Mouse (Mus musculus) hindbrain, embryonic 10.5 days (tissue): Measurements from ENCODE around the gene Parp12. TPM values are rescaled to one million over a fixed set of nuclear protein-coding genes. Genes with fewer than 3 reads are reported as not detected.

ENCODE experiments used
- DNase-seq: peaks from one replicate; pipeline ENCODE4 v3.0.0-alpha.2; 2017; ENCODE audit warnings: low spot score
- H3K27ac ChIP-seq: fragments of 300-500 bp; sonication (generic); 2 replicates; pipeline ENCODE4 v1.5.1; 2016; ENCODE audit warnings: mild to moderate bottlenecking, moderate library complexity
- H3K27me3 ChIP-seq: fragments of 300-500 bp; sonication (generic); 2 replicates; pipeline ENCODE4 v1.6.1; 2016; ENCODE audit warnings: mild to moderate bottlenecking; ENCODE audit not compliant: poor library complexity, insufficient read depth, severe bottlenecking
- H3K36me3 ChIP-seq: fragments of 300-500 bp; sonication (generic); 2 replicates; pipeline ENCODE4 v1.6.1; 2016; ENCODE audit warnings: mild to moderate bottlenecking, moderate library complexity
- H3K4me1 ChIP-seq: fragments of 300-500 bp; sonication (generic); replicated peaks from 2 replicates; pipeline ENCODE4 v1.6.1; 2016; ENCODE audit warnings: mild to moderate bottlenecking
- H3K4me3 ChIP-seq: fragments of 300-500 bp; sonication (generic); 2 replicates; pipeline ENCODE4 v1.5.1; 2016; ENCODE audit warnings: mild to moderate bottlenecking, moderate library complexity
- H3K9me3 ChIP-seq: fragments of 300-500 bp; sonication (generic); 2 replicates; pipeline ENCODE4 v1.6.1; 2016; ENCODE audit warnings: mild to moderate bottlenecking, moderate library complexity
- WGBS: fragments of 180-500 bp; shearing (Covaris S2); methylation state at CpG from one replicate; pipeline ENCODE4 v1.1.7; 2016; 5-methylcytosine and 5-hydroxymethylcytosine counted together
- polyA plus RNA-seq: library from polyadenylated mRNA; unstranded; fragments of >200 nt; fragmentation: Nextera tagmentation; extraction: Ambion mirVana; gene quantifications from 2 replicates; pipeline ENCODE4 v1.2.1, GENCODE M21; 2016

Parp12 gene
- polyA plus RNA-seq, 1 experiment from 2014 or later, result 2.1 TPM

- 86% methylated on average over 4 of the region's 4 CpGs for WGBS
- H3K27me3 ChIP-seq, result no peaks in the 10 kb centered on the region
- H3K4me1 ChIP-seq, result no peaks in the 10 kb centered on the region
- H3K9me3 ChIP-seq, result no peaks in the 10 kb centered on the region
- H3K36me3 ChIP-seq, result no peaks in the 10 kb centered on the region
- no peak for DNase-seq
- H3K27ac ChIP-seq, result no peak overlapping the region
- H3K4me3 ChIP-seq, result no peak overlapping the region
Observed at GRCm38 (mm10) chr6:39104631-39105030, 13.5 kb downstream of the Parp12 start.

DNA sequence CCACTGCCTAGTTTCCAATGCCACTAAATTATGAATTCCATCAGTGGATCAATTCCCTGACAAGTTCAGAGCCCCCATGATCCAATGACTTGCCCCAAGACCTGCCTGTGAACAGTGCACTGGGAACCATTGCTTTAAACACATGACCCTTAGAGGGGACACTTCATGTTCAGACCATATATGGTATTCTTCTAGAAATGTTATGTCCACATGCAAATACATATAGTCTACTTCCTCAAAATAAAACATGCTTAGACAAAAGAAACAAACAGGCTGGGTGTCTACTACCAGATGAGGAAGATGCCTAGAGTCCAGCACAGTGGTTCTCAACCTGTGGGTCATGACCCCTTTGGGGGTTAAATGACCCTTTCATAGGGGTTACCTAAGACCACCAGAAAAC lies 41.7 kb downstream of the Parp12 start:
- Histone ChIP-seq H3K27me3 (no peaks in the 10 kb centered on the region), H3K27ac (no peak overlapping the region), H3K4me1 (peaks cover 10% of the 10 kb centered on the region), H3K36me3 (no peaks in the 10 kb centered on the region), H3K4me3 (no peak overlapping the region), H3K9me3 (no peaks in the 10 kb centered on the region)
- no peak for DNase-seq

GRCm38 (mm10) chr6:39074186-39074585 lies 44.0 kb downstream of the Parp12 start:
- Histone ChIP-seq H3K36me3 (no peaks in the 10 kb centered on the region), H3K27me3 (no peaks in the 10 kb centered on the region), H3K27ac (no peak overlapping the region), H3K9me3 (no peaks in the 10 kb centered on the region), H3K4me1 (peaks cover 10% of the 10 kb centered on the region), H3K4me3 (no peak overlapping the region)
- no peak for DNase-seq

DNA sequence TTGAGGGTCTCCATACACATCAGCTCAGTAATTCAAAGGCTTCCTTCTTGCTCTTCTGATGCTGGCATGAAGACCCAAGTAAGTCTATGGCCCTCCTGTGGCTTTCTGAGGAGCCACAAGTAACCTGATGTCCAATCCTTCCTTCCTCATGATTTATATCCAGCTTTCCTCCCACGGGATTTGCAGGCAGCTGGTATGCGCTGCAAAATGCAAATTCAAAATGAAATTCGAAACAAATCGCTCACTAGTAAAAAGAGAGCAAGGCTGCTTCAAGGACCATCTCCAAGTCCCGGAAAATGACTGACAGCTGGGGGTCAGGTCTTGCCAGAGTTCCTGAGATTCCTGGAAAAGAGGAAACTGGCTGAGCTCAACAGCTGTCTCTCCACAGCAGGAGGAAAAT lies 45.5 kb downstream of the Parp12 start:
- no peaks in the 10 kb centered on the region for H3K36me3 ChIP-seq
- H3K4me3 ChIP-seq, result no peak overlapping the region
- H3K9me3 ChIP-seq, result no peaks in the 10 kb centered on the region
- H3K4me1 ChIP-seq, result peaks cover 10% of the 10 kb centered on the region
- 69% methylated on average over 5 of the region's 5 CpGs for WGBS
- no peaks in the 10 kb centered on the region for H3K27me3 ChIP-seq
- no peak overlapping the region for H3K27ac ChIP-seq
- DNase-seq, result no peak

DNA sequence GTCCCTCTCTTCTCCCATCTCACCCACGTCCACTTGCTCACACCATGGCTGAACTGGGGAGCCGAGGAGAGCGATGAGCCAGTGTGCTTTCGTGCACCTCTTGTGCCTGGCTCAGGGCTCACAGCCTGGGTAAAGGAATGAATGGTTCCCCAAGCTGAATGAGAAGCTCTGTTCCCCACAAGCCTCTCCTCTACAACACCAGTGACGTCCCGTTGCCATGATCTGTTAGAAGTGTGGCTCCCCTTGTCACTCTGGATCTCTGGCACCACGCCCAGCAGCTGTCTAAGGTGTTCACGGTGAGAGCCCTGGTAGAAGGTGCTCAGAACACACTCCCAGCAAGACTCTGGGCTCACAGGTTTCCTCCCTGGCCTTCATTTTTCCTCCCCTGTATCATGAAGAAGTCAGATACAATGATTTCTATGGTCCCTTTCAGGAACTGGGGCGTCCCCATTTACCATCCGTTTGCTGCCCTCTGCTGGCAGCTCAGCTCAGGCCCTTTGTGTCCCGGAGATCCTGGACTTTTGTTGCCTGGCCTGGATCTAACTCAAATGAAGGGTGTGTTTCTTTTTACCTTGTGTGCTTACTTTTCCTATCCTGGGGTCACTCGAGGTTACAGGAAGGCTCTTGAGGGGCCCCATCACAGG lies 51.1 kb downstream of the Parp12 start:
- DNase-seq, result peak; percentile 81
- WGBS, result 52% methylated on average over 12 of the region's 12 CpGs
- Histone ChIP-seq H3K27me3 (no peaks in the 10 kb centered on the region), H3K36me3 (no peaks in the 10 kb centered on the region), H3K4me3 (no peak overlapping the region), H3K9me3 (no peaks in the 10 kb centered on the region), H3K27ac (peak overlapping the region; percentile 71; the same call in 1 of the 2 replicates), H3K4me1 (peaks cover 5% of the 10 kb centered on the region; the same call in 1 of the 2 replicates)

DNA sequence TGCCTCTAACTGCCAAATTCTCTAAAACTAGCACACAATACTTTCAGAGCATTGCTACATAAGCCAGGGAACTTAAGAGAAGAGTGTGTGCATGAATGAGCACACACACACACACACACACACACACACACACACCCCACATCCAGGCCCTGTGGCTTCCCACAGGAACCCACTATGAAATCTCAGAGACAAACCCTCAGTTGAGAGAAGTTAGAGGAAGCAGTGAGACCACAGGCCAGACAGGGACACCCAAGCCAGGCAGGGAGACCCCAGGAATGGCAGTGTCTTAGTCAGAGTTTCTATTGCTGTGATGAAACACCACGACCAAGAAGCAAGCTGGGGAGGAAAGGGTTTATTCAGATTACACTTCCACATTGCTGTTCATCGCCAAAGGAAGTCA lies 54.6 kb downstream of the Parp12 start:
- WGBS, result 62% methylated on average over 2 of the region's 2 CpGs
- H3K4me3 ChIP-seq, result no peak overlapping the region
- H3K4me1 ChIP-seq, result peaks cover 17% of the 10 kb centered on the region
- no peaks in the 10 kb centered on the region for H3K27me3 ChIP-seq
- no peak overlapping the region for H3K27ac ChIP-seq
- no peaks in the 10 kb centered on the region for H3K36me3 ChIP-seq
- no peaks in the 10 kb centered on the region for H3K9me3 ChIP-seq
- DNase-seq, result no peak

GRCm38 (mm10) chr6:39061180-39061579 lies 57.0 kb downstream of the Parp12 start:
- peaks cover 12% of the 10 kb centered on the region for H3K4me1 ChIP-seq
- H3K27me3 ChIP-seq, result no peaks in the 10 kb centered on the region
- 59% methylated on average over 4 of the region's 4 CpGs for WGBS
- no peaks in the 10 kb centered on the region for H3K36me3 ChIP-seq
- no peak for DNase-seq
- no peak overlapping the region for H3K4me3 ChIP-seq
- H3K9me3 ChIP-seq, result no peaks in the 10 kb centered on the region
- H3K27ac ChIP-seq, result no peak overlapping the region; the same call in 1 of the 2 replicates

DNA sequence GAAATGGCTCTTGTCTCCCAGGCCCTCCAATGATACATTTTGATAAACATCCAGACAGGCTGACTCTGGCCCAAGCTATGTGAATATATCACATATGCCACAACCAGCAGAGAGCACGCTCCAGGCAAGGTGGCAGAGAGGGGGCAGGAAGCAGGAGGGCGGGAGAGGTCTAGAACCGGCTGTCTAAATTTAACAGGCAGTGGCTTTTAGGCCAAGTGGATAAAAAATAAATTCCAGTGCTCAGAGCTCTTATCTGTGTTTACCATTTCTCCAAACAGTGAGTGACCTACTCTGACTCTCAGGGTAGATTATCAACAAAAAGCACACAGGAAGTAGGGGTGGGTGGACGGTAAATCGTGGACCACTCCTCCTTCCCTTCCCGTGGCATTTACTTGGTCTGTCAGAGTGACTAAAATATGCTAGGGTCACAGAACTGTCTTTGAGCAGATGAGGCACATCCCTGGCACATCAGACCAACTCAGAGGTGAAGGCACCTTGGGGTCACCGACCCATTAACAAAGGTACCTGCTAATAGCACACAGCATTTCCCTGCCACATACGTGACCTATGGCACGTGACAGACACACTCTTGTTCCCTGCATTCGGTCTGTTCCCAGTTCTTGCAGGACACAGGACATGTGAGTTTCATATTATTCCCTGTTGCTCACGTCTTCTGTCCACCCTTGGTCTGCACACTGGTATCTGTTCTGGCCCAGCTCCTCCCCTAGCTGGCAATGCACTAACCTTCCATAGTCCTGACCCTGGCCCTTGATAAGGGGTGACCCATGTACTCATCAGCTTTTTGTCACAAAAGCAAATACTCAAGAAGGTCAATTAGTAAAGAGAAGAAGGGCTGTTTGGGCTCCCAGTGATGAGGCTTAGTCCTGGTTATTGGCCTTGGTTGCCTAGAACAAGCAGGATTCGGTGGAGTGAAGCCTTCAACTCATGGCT lies 58.3 kb downstream of the Parp12 start:
- Histone ChIP-seq H3K36me3 (no peaks in the 10 kb centered on the region), H3K27ac (no peak overlapping the region), H3K9me3 (no peaks in the 10 kb centered on the region), H3K4me3 (no peak overlapping the region), H3K4me1 (peaks cover 19% of the 10 kb centered on the region), H3K27me3 (no peaks in the 10 kb centered on the region)
- no peak for DNase-seq
- 87% methylated on average over 12 of the region's 12 CpGs for WGBS

- Histone ChIP-seq H3K27ac (no peak overlapping the region), H3K4me3 (no peak overlapping the region), H3K4me1 (peaks cover 21% of the 10 kb centered on the region), H3K9me3 (no peaks in the 10 kb centered on the region), H3K36me3 (no peaks in the 10 kb centered on the region), H3K27me3 (no peaks in the 10 kb centered on the region)
- DNase-seq, result no peak
- 83% methylated on average over 3 of the region's 3 CpGs for WGBS
Observed at GRCm38 (mm10) chr6:39058936-39059335, 59.2 kb downstream of the Parp12 start.

- peaks cover 21% of the 10 kb centered on the region for H3K4me1 ChIP-seq
- no peaks in the 10 kb centered on the region for H3K36me3 ChIP-seq
- no peaks in the 10 kb centered on the region for H3K9me3 ChIP-seq
- no peak overlapping the region for H3K27ac ChIP-seq
- H3K27me3 ChIP-seq, result no peaks in the 10 kb centered on the region
- WGBS, result 60% methylated on average over 3 of the region's 3 CpGs
- no peak overlapping the region for H3K4me3 ChIP-seq
- peak; percentile 29 for DNase-seq
Observed at GRCm38 (mm10) chr6:39058389-39058788, 59.8 kb downstream of the Parp12 start.

DNA sequence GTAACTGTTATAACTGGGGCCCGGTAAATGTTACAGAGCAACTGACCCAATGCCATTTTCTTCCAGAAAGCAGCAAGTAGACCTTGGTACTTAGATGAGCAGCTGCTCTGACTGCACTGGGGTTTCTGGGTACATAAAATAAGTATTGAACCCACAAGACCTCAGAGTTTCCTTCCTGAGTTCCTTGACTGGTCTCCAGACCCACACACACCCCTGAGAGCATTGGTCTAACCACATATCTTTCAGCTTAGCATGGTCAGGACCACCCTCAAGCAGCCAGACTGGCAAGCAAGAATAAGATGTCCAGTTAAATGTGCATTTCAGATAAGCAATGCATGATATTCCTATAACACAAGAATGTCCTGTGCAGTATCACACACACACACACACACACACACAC lies 61.0 kb downstream of the Parp12 start:
- Histone ChIP-seq H3K4me3 (no peak overlapping the region), H3K27ac (no peak overlapping the region), H3K27me3 (no peaks in the 10 kb centered on the region), H3K4me1 (peaks cover 21% of the 10 kb centered on the region), H3K36me3 (no peaks in the 10 kb centered on the region), H3K9me3 (no peaks in the 10 kb centered on the region)
- DNase-seq, result no peak
- 89% methylated on average over 1 of the region's 1 CpGs for WGBS

- Histone ChIP-seq H3K36me3 (no peaks in the 10 kb centered on the region), H3K4me3 (no peak overlapping the region), H3K4me1 (peaks cover 14% of the 10 kb centered on the region), H3K27me3 (no peaks in the 10 kb centered on the region), H3K27ac (peak overlapping the region; percentile 23; the same call in 1 of the 2 replicates), H3K9me3 (no peaks in the 10 kb centered on the region)
- 67% methylated on average over 7 of the region's 7 CpGs for WGBS
- no peak for DNase-seq
Observed at GRCm38 (mm10) chr6:39055831-39056261, 62.3 kb downstream of the Parp12 start.

GRCm38 (mm10) chr6:39054878-39055508 lies 63.2 kb downstream of the Parp12 start:
- H3K27me3 ChIP-seq, result no peaks in the 10 kb centered on the region
- 83% methylated on average over 6 of the region's 6 CpGs for WGBS
- H3K4me3 ChIP-seq, result no peak overlapping the region
- H3K9me3 ChIP-seq, result no peaks in the 10 kb centered on the region
- no peak for DNase-seq
- H3K4me1 ChIP-seq, result peaks cover 9% of the 10 kb centered on the region
- peak overlapping the region; percentile 23; the same call in 1 of the 2 replicates for H3K27ac ChIP-seq
- no peaks in the 10 kb centered on the region for H3K36me3 ChIP-seq
